Mouse (Mus musculus) limb, embryonic 10.5 days (tissue): ENCODE results near the gene Gsta4. TPM values are rescaled to one million over a fixed set of nuclear protein-coding genes. Genes with fewer than 3 reads are reported as not detected.
"Not testable (repeated sequence)": the region's sequence is repeated elsewhere in the genome, so short reads cannot be mapped to it uniquely, and the experiment has no call there.

Source experiments
- DNase-seq: peaks from one replicate; pipeline ENCODE4 v3.0.0-alpha.2; 2017; ENCODE audit warnings: low spot score
- H3K27ac ChIP-seq: fragments of 300-500 bp; sonication (generic); 2 replicates; pipeline ENCODE4 v1.5.1; 2016; ENCODE audit warnings: mild to moderate bottlenecking
- H3K27me3 ChIP-seq: fragments of 300-500 bp; sonication (generic); 2 replicates; pipeline ENCODE4 v1.6.1; 2016; ENCODE audit warnings: low read depth, mild to moderate bottlenecking; ENCODE audit not compliant: poor library complexity, severe bottlenecking
- H3K36me3 ChIP-seq: fragments of 300-500 bp; sonication (generic); 2 replicates; pipeline ENCODE4 v1.6.1; 2016; ENCODE audit warnings: mild to moderate bottlenecking, moderate library complexity
- H3K4me1 ChIP-seq: fragments of 300-500 bp; sonication (generic); 2 replicates; pipeline ENCODE4 v1.6.1; 2016
- H3K4me3 ChIP-seq: fragments of 300-500 bp; sonication (generic); 2 replicates; pipeline ENCODE4 v1.5.1; 2016; ENCODE audit warnings: mild to moderate bottlenecking, moderate library complexity
- H3K9me3 ChIP-seq: fragments of 300-500 bp; sonication (generic); replicated peaks from 2 replicates; pipeline ENCODE4 v1.6.1; 2016; ENCODE audit warnings: mild to moderate bottlenecking
- WGBS: fragments of 180-500 bp; shearing (Covaris S2); methylation state at CpG from one replicate; pipeline ENCODE4 v1.1.7; 2016; 5-methylcytosine and 5-hydroxymethylcytosine counted together
- polyA plus RNA-seq: library from polyadenylated mRNA; unstranded; fragments of >200 nt; fragmentation: Nextera tagmentation; extraction: Ambion mirVana; gene quantifications from 2 replicates; pipeline ENCODE4 v1.2.1, GENCODE M21; 2016

Gene Gsta4
- polyA plus RNA-seq, 1 experiment from 2014 or later = 114 TPM

GRCm38 (mm10) chr9:78222616-78223015, 40.0 kb downstream of the Gsta4 start:
- no peaks in the 10 kb centered on the region for H3K27me3 ChIP-seq
- DNase-seq = no peak
- peaks cover 14% of the 10 kb centered on the region for H3K4me1 ChIP-seq
- H3K4me3 ChIP-seq = no peak overlapping the region
- 85% methylated on average over 8 of the region's 8 CpGs for WGBS
- no peak overlapping the region for H3K27ac ChIP-seq
- H3K36me3 ChIP-seq = no peaks in the 10 kb centered on the region
- no peaks in the 10 kb centered on the region for H3K9me3 ChIP-seq

GRCm38 (mm10) chr9:78223221-78223902, 40.8 kb downstream of the Gsta4 start:
- no peaks in the 10 kb centered on the region for H3K9me3 ChIP-seq
- WGBS = 64% methylated on average over 10 of the region's 10 CpGs
- H3K36me3 ChIP-seq = no peaks in the 10 kb centered on the region
- H3K27ac ChIP-seq = no peak overlapping the region; the same call in 1 of the 2 replicates
- H3K27me3 ChIP-seq = no peaks in the 10 kb centered on the region
- peaks cover 14% of the 10 kb centered on the region for H3K4me1 ChIP-seq
- DNase-seq = no peak
- H3K4me3 ChIP-seq = no peak overlapping the region

GRCm38 (mm10) chr9:78224418-78224817, 41.8 kb downstream of the Gsta4 start:
- no peaks in the 10 kb centered on the region for H3K36me3 ChIP-seq
- H3K27ac ChIP-seq = no peak overlapping the region
- peaks cover 14% of the 10 kb centered on the region for H3K4me1 ChIP-seq
- no peaks in the 10 kb centered on the region for H3K9me3 ChIP-seq
- no peak overlapping the region for H3K4me3 ChIP-seq
- no peaks in the 10 kb centered on the region for H3K27me3 ChIP-seq
- WGBS = 95% methylated on average over 2 of the region's 2 CpGs
- DNase-seq = no peak

GRCm38 (mm10) chr9:78225304-78225703, 42.7 kb downstream of the Gsta4 start:
- Histone ChIP-seq H3K27ac (no peak overlapping the region), H3K36me3 (no peaks in the 10 kb centered on the region)
- 81% methylated on average over 11 of the region's 11 CpGs for WGBS

GRCm38 (mm10) chr9:78228122-78228521, 45.5 kb downstream of the Gsta4 start:
- no peaks in the 10 kb centered on the region for H3K36me3 ChIP-seq
- H3K4me1 ChIP-seq = peaks cover 8% of the 10 kb centered on the region
- H3K27ac ChIP-seq = no peak overlapping the region
- 90% methylated on average over 2 of the region's 2 CpGs for WGBS
- no peak for DNase-seq
- H3K4me3 ChIP-seq = no peak overlapping the region
- H3K9me3 ChIP-seq = no peaks in the 10 kb centered on the region
- H3K27me3 ChIP-seq = no peaks in the 10 kb centered on the region

More at GRCm38 (mm10) chr9:78225304-78225703, 42.7 kb downstream of the Gsta4 start:
- no peak for DNase-seq
- no peak overlapping the region for H3K4me3 ChIP-seq
- H3K4me1 ChIP-seq = peaks cover 14% of the 10 kb centered on the region
- no peaks in the 10 kb centered on the region for H3K27me3 ChIP-seq
- no peaks in the 10 kb centered on the region for H3K9me3 ChIP-seq

GRCm38 (mm10) chr9:78229658-78230057, 47.1 kb downstream of the Gsta4 start:
- not testable (repeated sequence) for DNase-seq, H3K27me3 ChIP-seq, H3K27ac ChIP-seq, H3K9me3 ChIP-seq, H3K4me3 ChIP-seq, H3K36me3 ChIP-seq, H3K4me1 ChIP-seq
- WGBS = 66% methylated on average over 3 of the region's 3 CpGs

- not testable (repeated sequence) for H3K4me1 ChIP-seq, H3K27me3 ChIP-seq, H3K9me3 ChIP-seq, DNase-seq, H3K27ac ChIP-seq, H3K4me3 ChIP-seq, H3K36me3 ChIP-seq
- 76% methylated on average over 3 of the region's 3 CpGs for WGBS
Observed at GRCm38 (mm10) chr9:78230461-78230860, 47.9 kb downstream of the Gsta4 start, which contains the start of gene Gsta1. Gene Gsta1 (plus strand): TSS chr9:78230656.

GRCm38 (mm10) chr9:78233121-78233695, 50.6 kb downstream of the Gsta4 start:
- H3K27ac ChIP-seq, H3K36me3 ChIP-seq, H3K4me3 ChIP-seq, H3K9me3 ChIP-seq, H3K27me3 ChIP-seq, DNase-seq, H3K4me1 ChIP-seq: not testable (repeated sequence)
- WGBS = no CpG with 5 or more reads among the region's 10 CpGs

- H3K36me3 ChIP-seq, H3K27ac ChIP-seq, DNase-seq, H3K9me3 ChIP-seq, H3K4me1 ChIP-seq, H3K4me3 ChIP-seq, H3K27me3 ChIP-seq: not testable (repeated sequence)
- WGBS = 71% methylated on average over 4 of the region's 4 CpGs
Observed at GRCm38 (mm10) chr9:78255683-78256470, 73.3 kb downstream of the Gsta4 start.

GRCm38 (mm10) chr9:78256914-78257313, 74.3 kb downstream of the Gsta4 start, which contains the start of gene Gm3776:
Gene Gm3776 (plus strand): TSS chr9:78257129.
- WGBS = 69% methylated on average over 2 of the region's 3 CpGs
- not testable (repeated sequence) for H3K27me3 ChIP-seq, H3K36me3 ChIP-seq

More at GRCm38 (mm10) chr9:78256914-78257313, 74.3 kb downstream of the Gsta4 start, which contains the start of gene Gm3776:
- not testable (repeated sequence) for H3K27ac ChIP-seq, H3K9me3 ChIP-seq, H3K4me3 ChIP-seq, DNase-seq, H3K4me1 ChIP-seq

Other genes with a start within 250 kb of the Gsta4 start
- gene Gcm1, start 130.8 kb upstream of the Gsta4 start, polyA plus RNA-seq = not detected in 2 replicates
- gene Fbxo9, start 73.7 kb upstream of the Gsta4 start, polyA plus RNA-seq = 22.2 and 25.5 TPM in 2 replicates
- 46.7 and 47.4 TPM in 2 replicates for gene Ick, start 73.6 kb upstream of the Gsta4 start, polyA plus RNA-seq
- not detected in 2 replicates for gene Gsta1, start 47.9 kb downstream of the Gsta4 start, polyA plus RNA-seq
- not detected in 2 replicates for gene Gm3776, start 74.4 kb downstream of the Gsta4 start, polyA plus RNA-seq
- not detected in 2 replicates for gene Gm10639, start 107.1 kb downstream of the Gsta4 start, polyA plus RNA-seq
- gene Omt2a, start 132.0 kb downstream of the Gsta4 start, polyA plus RNA-seq = not detected in 2 replicates
- gene Omt2b, start 144.8 kb downstream of the Gsta4 start, polyA plus RNA-seq = not detected in 2 replicates
- not detected in 2 replicates for gene Gsta2, start 173.0 kb downstream of the Gsta4 start, polyA plus RNA-seq
- gene Dppa5a, start 185.4 kb downstream of the Gsta4 start, polyA plus RNA-seq = not detected in 2 replicates
- gene Ooep, start 196.0 kb downstream of the Gsta4 start, polyA plus RNA-seq = 0.40 and 0.90 TPM in 2 replicates
- gene Ddx43, start 213.0 kb downstream of the Gsta4 start, polyA plus RNA-seq = 0.15 and 0.18 TPM in 2 replicates